Mouse (Mus musculus) cerebellum, adult 2 months (tissue): ENCODE data around the gene Kdelr3.

Experiments
- CTCF ChIP-seq: fragments of 200-500 bp; IDR thresholded peaks from 2 replicates; pipeline ENCODE4 v1.5.1; 2011; ENCODE audit warnings: low read depth, mild to moderate bottlenecking, control low read depth, low read length, moderate library complexity, borderline replicate concordance; ENCODE audit not compliant: insufficient read depth
- POLR2A ChIP-seq: fragments of 200-500 bp; IDR thresholded peaks from 2 replicates; pipeline ENCODE4 v1.6.1; 2011; ENCODE audit warnings: low read length, control low read depth, borderline replicate concordance; ENCODE audit not compliant: insufficient read depth

- TF ChIP-seq CTCF: no peak
- no peak for TF ChIP-seq POLR2A
Measured at GRCm38 (mm10) chr15:79559649-79560048, 43.4 kb downstream of the Kdelr3 start.
